Mouse (Mus musculus) CH12F3 (cell line): ENCODE data around the gene Endog.
"Not testable (repeated sequence)": the region's sequence is repeated elsewhere in the genome, so short reads cannot be mapped to it uniquely, and the experiment has no call there.

ENCODE experiments used
- in situ Hi-C: fragments of 300-500 bp; cut with MboI; formaldehyde crosslinking; loops from 2 replicates; pipeline ENCODE4 v1.14.3; 2020; ENCODE audit warnings: low sequenced_read_pairs

Endog gene

GRCm38 (mm10) chr2:30171371-30171996, at the start of gene Endog:
Gene Endog, plus strand, starts transcription at chr2:30171493.
- in situ Hi-C loops = no loop called here

DNA sequence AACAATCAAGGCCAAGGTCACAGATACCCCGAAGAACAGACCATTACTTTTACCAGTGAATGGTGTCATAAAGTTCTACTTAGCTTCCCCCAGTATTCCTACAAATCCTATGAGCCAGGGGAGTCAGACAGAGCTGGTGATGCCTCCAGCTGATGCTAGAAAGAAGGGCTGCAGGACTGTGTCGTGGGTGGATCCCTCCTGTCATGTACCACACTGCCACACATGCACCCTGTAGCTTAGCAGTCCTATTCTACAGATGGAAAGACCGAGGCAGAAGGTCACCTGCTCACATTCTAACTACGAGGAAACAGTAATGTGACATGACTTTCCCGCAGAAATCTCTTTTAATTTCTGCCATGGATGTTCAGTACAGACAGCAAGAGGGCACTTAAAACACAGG, 48.5 kb upstream of the Endog start:
- in situ Hi-C loops = no loop called here

GRCm38 (mm10) chr2:30123729-30124471, 47.4 kb upstream of the Endog start:
- in situ Hi-C loops = no loop called here

DNA sequence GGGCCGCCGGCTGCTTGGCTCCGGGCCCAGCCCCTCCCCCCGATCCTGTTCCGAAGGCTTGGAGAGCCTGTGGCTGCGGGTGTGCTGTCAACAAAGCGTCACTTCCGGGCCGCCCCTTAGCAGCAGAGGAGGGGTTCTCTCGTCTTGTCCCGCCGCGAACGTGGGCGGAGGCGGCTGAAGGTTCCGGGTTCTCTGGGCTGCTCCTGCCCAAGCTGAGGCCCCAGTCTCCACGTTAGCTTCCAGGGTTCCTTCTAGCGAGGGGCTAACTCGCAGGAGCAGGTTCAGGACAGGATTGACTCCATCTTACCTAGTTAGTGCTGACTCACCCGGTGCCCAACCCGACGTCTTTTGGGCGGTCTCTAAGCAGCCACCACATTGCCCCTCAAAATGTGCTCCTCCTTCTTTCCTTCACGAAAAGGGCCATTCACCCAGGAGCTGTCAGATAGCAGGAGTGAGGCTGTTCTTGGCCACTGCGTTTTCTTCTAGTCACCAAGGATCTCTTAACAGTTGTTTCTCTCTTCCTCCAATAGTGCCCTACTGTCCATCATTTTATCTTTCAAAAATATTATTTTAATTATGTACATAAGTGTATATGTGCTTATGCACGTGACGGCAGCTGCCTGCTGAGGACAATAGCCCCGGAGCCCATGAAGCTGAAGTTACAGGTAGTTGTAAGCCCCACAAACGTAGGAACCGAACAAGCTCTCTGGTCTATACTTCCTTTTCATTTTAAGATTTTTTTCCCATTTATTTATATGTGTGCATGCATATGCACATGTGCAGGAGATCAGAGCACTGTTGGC, 46.6 kb upstream of the Endog start, which contains the start of gene Zer1:
Zer1 (minus strand) TSS at position 114 of the 803 bp plus-strand sequence.
- in situ Hi-C loops = no loop called here

- in situ Hi-C loops = no loop called here
These were observed 42.5 kb upstream of the Endog start for GRCm38 (mm10) chr2:30128789-30129188.

DNA sequence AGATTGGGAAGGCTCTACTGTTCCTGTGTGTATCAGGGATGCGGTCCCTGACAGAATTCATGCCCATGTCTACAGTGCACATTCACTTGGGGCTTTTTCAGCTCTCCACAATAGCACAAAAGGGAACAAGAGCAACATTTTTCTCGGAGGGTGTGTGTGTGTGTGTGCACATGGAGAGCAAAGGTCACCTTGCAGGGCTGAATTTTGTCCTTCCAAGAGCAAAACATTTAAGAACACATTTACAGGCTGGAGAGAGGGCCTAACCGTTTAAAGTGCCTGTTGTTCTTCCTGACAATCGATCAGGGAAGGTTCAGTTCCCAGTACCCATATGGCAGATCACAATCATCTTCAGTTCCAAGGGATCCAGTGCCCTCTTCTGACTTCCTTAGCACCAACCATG, 41.1 kb upstream of the Endog start:
- in situ Hi-C loops = no loop called here

DNA sequence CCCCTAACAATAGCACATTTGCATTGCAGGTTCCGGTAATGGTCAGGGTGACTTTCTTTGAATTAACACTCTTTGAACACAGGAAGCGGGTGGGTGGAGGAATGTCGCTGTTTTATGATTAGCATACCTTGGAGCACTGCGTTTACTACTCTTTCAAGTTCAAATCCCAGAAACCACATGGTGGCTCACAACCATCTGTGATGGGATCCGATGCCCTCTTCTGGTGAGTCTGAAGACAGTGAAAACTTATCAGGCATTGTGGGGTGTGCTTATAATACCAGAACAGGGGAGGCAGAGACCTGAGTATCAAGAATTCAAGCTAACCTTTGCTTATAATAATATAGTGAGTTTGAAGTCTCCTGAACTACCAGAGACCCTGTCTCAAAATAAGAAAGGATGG, 40.1 kb upstream of the Endog start:
- in situ Hi-C loops = not testable (repeated sequence)

GRCm38 (mm10) chr2:30132801-30133612, 38.3 kb upstream of the Endog start:
- in situ Hi-C loops = no loop called here

DNA sequence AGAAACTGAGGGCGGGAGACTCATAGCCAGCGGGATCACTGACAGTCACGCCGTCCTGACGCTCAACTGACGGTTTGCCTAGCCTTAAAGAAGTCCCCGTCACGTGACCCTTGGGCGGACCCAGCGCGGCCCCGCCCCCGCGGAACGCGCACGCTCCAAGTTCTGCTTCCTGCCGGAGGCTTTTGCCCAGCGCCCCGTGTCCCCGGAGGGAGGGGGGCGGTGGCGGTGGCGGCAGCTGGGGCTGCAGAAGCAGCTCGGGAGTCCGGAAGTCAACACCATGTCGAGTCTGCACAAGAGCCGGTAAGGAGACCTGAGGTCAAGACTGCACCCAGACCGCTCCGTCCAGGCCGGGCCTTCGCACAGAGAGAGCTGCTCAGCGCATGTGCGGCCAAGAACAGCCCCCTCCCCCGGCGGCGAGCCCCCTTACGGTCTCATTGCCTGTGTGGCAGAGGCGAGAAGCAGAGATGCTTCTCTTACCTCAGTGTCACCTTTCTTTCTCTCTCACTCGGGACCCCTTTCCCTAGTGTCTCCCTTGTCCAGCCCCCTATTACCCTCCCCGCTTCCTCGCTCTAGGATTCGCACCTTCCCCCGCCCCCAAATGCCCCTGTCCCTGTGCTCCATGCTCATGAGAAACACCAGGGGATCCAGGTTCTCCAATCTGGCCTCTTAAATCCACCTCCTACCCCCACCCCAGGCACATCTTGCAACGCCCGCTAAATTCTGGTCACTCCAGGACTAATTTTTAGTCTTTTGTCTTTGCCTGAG, 37.5 kb upstream of the Endog start, which contains the start of gene Tbc1d13:
Tbc1d13 (plus strand) TSS at position 134 of the 765 bp plus-strand sequence.
- in situ Hi-C loops = no loop called here

- in situ Hi-C loops = no loop called here
These were observed 36.9 kb upstream of the Endog start for GRCm38 (mm10) chr2:30134378-30134711.

- in situ Hi-C loops = no loop called here
These were observed 36.2 kb upstream of the Endog start for GRCm38 (mm10) chr2:30134928-30135620.

DNA sequence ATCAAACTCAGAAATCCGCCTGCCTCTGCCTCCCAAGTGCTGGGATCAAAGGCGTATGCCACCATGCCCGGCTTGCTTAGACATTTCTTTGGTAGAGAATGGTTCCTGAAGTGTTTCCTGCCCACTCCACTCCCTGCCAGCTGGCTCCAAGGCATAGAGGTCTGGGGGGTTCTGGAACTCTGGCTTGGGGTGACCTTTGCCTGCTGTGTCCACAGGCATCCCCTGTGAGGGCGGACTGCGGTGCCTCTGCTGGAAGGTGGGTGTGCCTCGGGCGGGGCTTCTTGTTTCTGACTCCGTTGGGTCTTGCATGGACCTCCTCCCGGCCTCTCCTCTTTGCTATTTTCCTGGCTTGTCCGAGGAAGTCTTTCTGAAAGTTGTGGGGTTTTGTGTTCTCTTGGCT, 34.8 kb upstream of the Endog start:
- in situ Hi-C loops = no loop called here

DNA sequence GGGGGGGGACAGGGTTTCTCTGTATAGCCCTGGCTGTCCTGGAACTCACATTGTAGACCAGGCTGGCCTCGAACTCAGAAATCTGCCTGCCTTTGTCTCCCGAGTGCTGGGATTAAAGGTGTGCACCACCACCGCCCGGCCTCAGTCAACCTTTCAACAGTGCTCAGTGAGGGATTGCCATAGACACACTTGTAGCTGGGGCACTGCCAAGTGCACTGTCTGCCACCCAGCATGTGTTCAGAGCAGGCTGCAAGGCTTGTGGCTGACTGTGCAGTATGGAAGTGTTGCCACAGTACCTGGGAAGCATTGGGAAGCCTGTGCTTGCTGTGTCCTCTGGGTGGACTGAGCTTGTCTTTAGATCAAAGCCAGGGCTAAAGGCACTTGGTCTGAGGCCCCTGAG, 31.3 kb upstream of the Endog start:
- in situ Hi-C loops = not testable (repeated sequence)

DNA sequence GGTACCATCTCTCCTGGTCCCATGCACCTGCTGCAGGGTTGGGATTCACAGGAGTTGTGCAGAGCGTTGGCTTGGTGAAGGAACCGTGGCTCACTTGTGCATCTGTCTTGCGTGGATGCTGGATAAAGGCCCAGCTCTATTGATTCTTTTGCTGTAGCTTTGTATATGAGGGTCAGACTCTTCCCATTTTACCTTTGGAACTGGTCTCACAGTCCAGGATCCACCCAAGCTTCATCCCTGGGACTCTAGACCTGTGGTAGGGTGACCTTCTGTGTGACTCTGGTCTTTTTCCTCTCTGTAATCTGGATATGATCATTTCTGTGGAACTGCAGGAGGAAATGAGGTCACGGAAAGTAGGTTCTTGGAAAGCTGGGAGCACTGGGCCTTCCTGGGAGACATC, 26.9 kb upstream of the Endog start:
- in situ Hi-C loops = no loop called here

DNA sequence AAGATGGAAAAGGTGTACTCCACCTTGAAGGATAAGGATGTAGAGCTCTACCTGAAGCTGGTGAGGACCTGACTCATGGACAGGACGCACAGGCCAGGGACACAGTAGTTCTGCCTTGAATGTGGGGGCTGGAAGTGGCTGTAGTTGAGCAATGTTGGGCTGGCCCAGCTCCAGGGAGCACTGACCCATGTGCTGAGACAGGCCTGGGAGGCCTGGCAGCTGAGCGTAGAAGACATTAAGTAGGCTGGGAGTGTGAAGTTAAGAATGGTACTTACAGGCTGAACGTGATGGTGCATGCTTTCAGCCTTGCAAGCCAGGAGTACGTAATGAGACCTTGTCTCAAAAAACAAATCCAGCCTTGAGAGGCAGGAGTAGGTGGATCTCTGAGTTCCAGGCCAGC, 23.8 kb upstream of the Endog start:
- in situ Hi-C loops = no loop called here

GRCm38 (mm10) chr2:30151840-30152239, 19.5 kb upstream of the Endog start:
- in situ Hi-C loops = no loop called here

DNA sequence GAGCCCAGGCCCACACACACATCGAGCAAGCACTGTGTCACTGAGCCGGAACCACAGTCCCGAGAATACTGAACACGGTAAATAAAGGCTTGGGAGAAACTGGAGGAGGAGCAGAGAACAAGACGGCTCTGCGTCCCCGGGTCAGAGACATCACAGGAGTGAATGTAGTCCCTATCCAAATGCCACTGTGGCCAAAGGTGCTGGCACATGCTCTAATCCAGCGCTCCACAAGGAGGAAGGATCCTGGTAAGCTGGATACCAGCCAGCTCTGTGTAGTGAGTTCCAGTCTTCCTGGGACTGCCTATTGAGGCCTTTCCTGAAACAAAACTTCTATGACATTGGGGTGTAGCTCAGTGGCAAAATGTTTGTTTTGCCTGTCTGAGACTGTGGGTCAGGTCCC, 18.7 kb upstream of the Endog start:
- in situ Hi-C loops = no loop called here

- in situ Hi-C loops = not testable (repeated sequence)
These were observed 11.4 kb upstream of the Endog start for GRCm38 (mm10) chr2:30159871-30160270.

- in situ Hi-C loops = no loop called here
These were observed 9.5 kb upstream of the Endog start for GRCm38 (mm10) chr2:30161809-30162208.
